Mouse (Mus musculus) heart, adult 11 months (tissue): ENCODE results near the gene Gm47841.

Experiments used
- DNase-seq: peaks from one replicate; pipeline ENCODE4 v3.0.0; 2022

The Gm47841 gene

GRCm38 (mm10) chr15:101041966-101042365 lies 5.2 kb downstream of the Gm47841 start:
- no peak for DNase-seq

GRCm38 (mm10) chr15:101039651-101040050 lies 7.5 kb downstream of the Gm47841 start:
- no peak for DNase-seq

GRCm38 (mm10) chr15:101028960-101029359 lies 18.2 kb downstream of the Gm47841 start:
- no peak for DNase-seq

GRCm38 (mm10) chr15:101011352-101011751 lies 35.8 kb downstream of the Gm47841 start:
- no peak for DNase-seq

GRCm38 (mm10) chr15:101008386-101009010 lies 38.7 kb downstream of the Gm47841 start:
- no peak for DNase-seq

GRCm38 (mm10) chr15:101007236-101007635 lies 40.0 kb downstream of the Gm47841 start:
- DNase-seq: no peak

- DNase-seq: peak; percentile 96
Measured at GRCm38 (mm10) chr15:101006251-101007040, 40.8 kb downstream of the Gm47841 start.

GRCm38 (mm10) chr15:101005717-101006116 lies 41.5 kb downstream of the Gm47841 start:
- peak; percentile 53 for DNase-seq

- no peak for DNase-seq
Measured at GRCm38 (mm10) chr15:101004538-101004937, 42.7 kb downstream of the Gm47841 start.

GRCm38 (mm10) chr15:101002466-101002865 lies 44.7 kb downstream of the Gm47841 start:
- DNase-seq: peak; percentile 56

GRCm38 (mm10) chr15:101001685-101002084 lies 45.5 kb downstream of the Gm47841 start:
- no peak for DNase-seq

- DNase-seq: no peak
Measured at GRCm38 (mm10) chr15:100997090-100997489, 50.1 kb downstream of the Gm47841 start.
